Mouse (Mus musculus) liver, embryonic 14.5 days (tissue): ENCODE measurements around the gene Pepd.

ENCODE experiments used
- CTCF ChIP-seq: IDR thresholded peaks from 2 replicates; pipeline ENCODE4 v1.5.1; 2016; ENCODE audit warnings: antibody characterized with exemption, low read depth, control low read depth
- EP300 ChIP-seq: IDR thresholded peaks from 2 replicates; pipeline ENCODE4 v1.6.1; 2016; ENCODE audit warnings: antibody characterized with exemption, low read depth

GRCm38 (mm10) chr7:35021365-35021764 is 109.2 kb downstream of the Pepd start:
- no peak for TF ChIP-seq CTCF
- TF ChIP-seq EP300 = no peak
